Mouse (Mus musculus): ENCODE results near the gene Ifitm10.
A peak's percentile ranks its signal among the peaks of the same experiment; 100 is the strongest.

The Ifitm10 gene

GRCm38 (mm10) chr7:142391108-142391507 is 17.6 kb upstream of the Ifitm10 start:
- no peak for DNase-seq (ENCODE audit: low spot score)

GRCm38 (mm10) chr7:142389961-142390650 is 16.6 kb upstream of the Ifitm10 start:
- no peak for DNase-seq (ENCODE audit: low spot score)

- DNase-seq (ENCODE audit: low spot score) = no peak
Measured at GRCm38 (mm10) chr7:142388740-142389139, 15.2 kb upstream of the Ifitm10 start.

- no peak for DNase-seq (ENCODE audit: low spot score)
Measured at GRCm38 (mm10) chr7:142388198-142388597, 14.6 kb upstream of the Ifitm10 start.

GRCm38 (mm10) chr7:142387419-142388148 is 14.0 kb upstream of the Ifitm10 start, which contains the start of gene Ctsd:
Gene Ctsd (minus strand): TSS chr7:142388038.
- peak; percentile 98 for DNase-seq (ENCODE audit: low spot score)

- DNase-seq (ENCODE audit: low spot score) = no peak
Measured at GRCm38 (mm10) chr7:142386621-142387201, 13.2 kb upstream of the Ifitm10 start.

GRCm38 (mm10) chr7:142385742-142386403 is 12.3 kb upstream of the Ifitm10 start:
- no peak for DNase-seq (ENCODE audit: low spot score)

- DNase-seq (ENCODE audit: low spot score) = no peak
Measured at GRCm38 (mm10) chr7:142384306-142384705, 10.8 kb upstream of the Ifitm10 start.

- DNase-seq (ENCODE audit: low spot score) = no peak
Measured at GRCm38 (mm10) chr7:142382567-142382966, 9.0 kb upstream of the Ifitm10 start, which contains the start of gene Gm49369. Gene Gm49369 (minus strand): TSS chr7:142382667.

GRCm38 (mm10) chr7:142381175-142381574 is 7.6 kb upstream of the Ifitm10 start:
- DNase-seq (ENCODE audit: low spot score) = no peak

GRCm38 (mm10) chr7:142379186-142379585 is 5.6 kb upstream of the Ifitm10 start:
- DNase-seq (ENCODE audit: low spot score) = no peak

- DNase-seq (ENCODE audit: low spot score) = no peak
Measured at GRCm38 (mm10) chr7:142377233-142377925, 3.8 kb upstream of the Ifitm10 start.

- DNase-seq (ENCODE audit: low spot score) = no peak
Measured at GRCm38 (mm10) chr7:142376096-142376495, 2.5 kb upstream of the Ifitm10 start.

GRCm38 (mm10) chr7:142375261-142375724 is 1.7 kb upstream of the Ifitm10 start:
- no peak for DNase-seq (ENCODE audit: low spot score)

GRCm38 (mm10) chr7:142374413-142375015 is 961 bp upstream of the Ifitm10 start:
- DNase-seq (ENCODE audit: low spot score) = no peak

- no peak for DNase-seq (ENCODE audit: low spot score)
Measured at GRCm38 (mm10) chr7:142373039-142373438, 514 bp downstream of the Ifitm10 start.

GRCm38 (mm10) chr7:142371768-142372661 is 1.5 kb downstream of the Ifitm10 start:
- no peak for DNase-seq (ENCODE audit: low spot score)

GRCm38 (mm10) chr7:142371398-142371767 is 2.2 kb downstream of the Ifitm10 start:
- no peak for DNase-seq (ENCODE audit: low spot score)

GRCm38 (mm10) chr7:142370937-142371336 is 2.6 kb downstream of the Ifitm10 start:
- no peak for DNase-seq (ENCODE audit: low spot score)

GRCm38 (mm10) chr7:142369820-142370219 is 3.7 kb downstream of the Ifitm10 start:
- DNase-seq (ENCODE audit: low spot score) = peak; percentile 74
